Mouse (Mus musculus) midbrain, embryonic 10.5 days (tissue): Measurements from ENCODE around the gene Nek11. TPM values are rescaled to one million over a fixed set of nuclear protein-coding genes. Genes with fewer than 3 reads are reported as not detected.
A peak's percentile ranks its signal among the peaks of the same experiment; 100 is the strongest.

Experiments used
- DNase-seq: peaks from one replicate; pipeline ENCODE4 v3.0.0-alpha.2; 2017; ENCODE audit warnings: low spot score
- H3K27ac ChIP-seq: fragments of 300-500 bp; sonication (generic); replicated peaks from 2 replicates; pipeline ENCODE4 v1.5.1; 2016; ENCODE audit warnings: mild to moderate bottlenecking
- H3K27me3 ChIP-seq: fragments of 300-500 bp; sonication (generic); 2 replicates; pipeline ENCODE4 v1.6.1; 2016; ENCODE audit warnings: low read depth, mild to moderate bottlenecking; ENCODE audit not compliant: poor library complexity, severe bottlenecking
- H3K36me3 ChIP-seq: fragments of 300-500 bp; sonication (generic); 2 replicates; pipeline ENCODE4 v1.6.1; 2016; ENCODE audit warnings: mild to moderate bottlenecking, moderate library complexity
- H3K4me1 ChIP-seq: fragments of 300-500 bp; sonication (generic); 2 replicates; pipeline ENCODE4 v1.6.1; 2016
- H3K4me3 ChIP-seq: fragments of 300-500 bp; sonication (generic); 2 replicates; pipeline ENCODE4 v1.5.1; 2016; ENCODE audit warnings: mild to moderate bottlenecking, moderate library complexity
- H3K9me3 ChIP-seq: fragments of 300-500 bp; sonication (generic); replicated peaks from 2 replicates; pipeline ENCODE4 v1.6.1; 2016; ENCODE audit warnings: mild to moderate bottlenecking
- WGBS: fragments of 180-500 bp; shearing (Covaris S2); methylation state at CpG from one replicate; pipeline ENCODE4 v1.1.7; 2016; 5-methylcytosine and 5-hydroxymethylcytosine counted together
- polyA plus RNA-seq: library from polyadenylated mRNA; unstranded; fragments of >200 nt; fragmentation: Nextera tagmentation; extraction: Ambion mirVana; gene quantifications from 2 replicates; pipeline ENCODE4 v1.2.1, GENCODE M21; 2016

Gene Nek11
- polyA plus RNA-seq, 1 experiment from 2014 or later: 0.44 TPM

- DNase-seq: no peak
- Histone ChIP-seq H3K36me3 (no peaks in the 10 kb centered on the region), H3K4me1 (no peaks in the 10 kb centered on the region), H3K27me3 (no peaks in the 10 kb centered on the region), H3K9me3 (no peaks in the 10 kb centered on the region), H3K4me3 (no peak overlapping the region), H3K27ac (no peak overlapping the region)
- 83% methylated on average over 5 of the region's 5 CpGs for WGBS
Measured at GRCm38 (mm10) chr9:105363520-105364231, 31.6 kb downstream of the Nek11 start.

GRCm38 (mm10) chr9:105362181-105362580 lies 33.1 kb downstream of the Nek11 start:
- Histone ChIP-seq H3K27me3 (no peaks in the 10 kb centered on the region), H3K9me3 (no peaks in the 10 kb centered on the region), H3K27ac (no peak overlapping the region), H3K4me1 (no peaks in the 10 kb centered on the region), H3K4me3 (no peak overlapping the region), H3K36me3 (no peaks in the 10 kb centered on the region)
- no peak for DNase-seq
- 84% methylated on average over 2 of the region's 2 CpGs for WGBS

- H3K4me1 ChIP-seq: no peaks in the 10 kb centered on the region
- H3K9me3 ChIP-seq: no peaks in the 10 kb centered on the region
- WGBS: 86% methylated on average over 5 of the region's 5 CpGs
- H3K27me3 ChIP-seq: no peaks in the 10 kb centered on the region
- DNase-seq: no peak
- H3K4me3 ChIP-seq: no peak overlapping the region
- no peak overlapping the region for H3K27ac ChIP-seq
- no peaks in the 10 kb centered on the region for H3K36me3 ChIP-seq
Measured at GRCm38 (mm10) chr9:105349034-105349433, 46.3 kb downstream of the Nek11 start.

GRCm38 (mm10) chr9:105348242-105349031 lies 46.9 kb downstream of the Nek11 start:
- DNase-seq: no peak
- H3K4me1 ChIP-seq: no peaks in the 10 kb centered on the region
- no peaks in the 10 kb centered on the region for H3K27me3 ChIP-seq
- H3K9me3 ChIP-seq: no peaks in the 10 kb centered on the region
- 84% methylated on average over 10 of the region's 10 CpGs for WGBS
- no peak overlapping the region for H3K4me3 ChIP-seq
- H3K36me3 ChIP-seq: no peaks in the 10 kb centered on the region
- no peak overlapping the region for H3K27ac ChIP-seq

- no peak overlapping the region for H3K27ac ChIP-seq
- peak; percentile 29 for DNase-seq
- H3K4me3 ChIP-seq: no peak overlapping the region
- peaks cover 6% of the 10 kb centered on the region; the same call in 1 of the 2 replicates for H3K4me1 ChIP-seq
- H3K9me3 ChIP-seq: no peaks in the 10 kb centered on the region
- 69% methylated on average over 10 of the region's 10 CpGs for WGBS
- no peaks in the 10 kb centered on the region for H3K27me3 ChIP-seq
- H3K36me3 ChIP-seq: no peaks in the 10 kb centered on the region
Measured at GRCm38 (mm10) chr9:105342994-105343656, 52.2 kb downstream of the Nek11 start.

- WGBS: 87% methylated on average over 3 of the region's 3 CpGs
- no peak for DNase-seq
- no peak overlapping the region for H3K27ac ChIP-seq
Measured at GRCm38 (mm10) chr9:105342565-105342964, 52.8 kb downstream of the Nek11 start.

GRCm38 (mm10) chr9:105332436-105333016 lies 62.8 kb downstream of the Nek11 start:
- Histone ChIP-seq H3K9me3 (no peaks in the 10 kb centered on the region), H3K4me1 (no peaks in the 10 kb centered on the region), H3K36me3 (no peaks in the 10 kb centered on the region), H3K27me3 (no peaks in the 10 kb centered on the region), H3K27ac (no peak overlapping the region), H3K4me3 (no peak overlapping the region)
- no peak for DNase-seq
- WGBS: 87% methylated on average over 4 of the region's 4 CpGs

More at GRCm38 (mm10) chr9:105342565-105342964, 52.8 kb downstream of the Nek11 start:
- peaks cover 6% of the 10 kb centered on the region; the same call in 1 of the 2 replicates for H3K4me1 ChIP-seq
- H3K9me3 ChIP-seq: no peaks in the 10 kb centered on the region
- H3K27me3 ChIP-seq: no peaks in the 10 kb centered on the region
- no peaks in the 10 kb centered on the region for H3K36me3 ChIP-seq
- H3K4me3 ChIP-seq: no peak overlapping the region

- no peaks in the 10 kb centered on the region for H3K27me3 ChIP-seq
- H3K27ac ChIP-seq: no peak overlapping the region
- no peak overlapping the region for H3K4me3 ChIP-seq
- DNase-seq: no peak
- no peaks in the 10 kb centered on the region for H3K36me3 ChIP-seq
- 93% methylated on average over 10 of the region's 10 CpGs for WGBS
- no peaks in the 10 kb centered on the region for H3K9me3 ChIP-seq
- no peaks in the 10 kb centered on the region for H3K4me1 ChIP-seq
Measured at GRCm38 (mm10) chr9:105321856-105322255, 73.5 kb downstream of the Nek11 start.

- no peak for DNase-seq
- no peaks in the 10 kb centered on the region for H3K27me3 ChIP-seq
- no peak overlapping the region for H3K27ac ChIP-seq
- H3K4me3 ChIP-seq: no peak overlapping the region
- peaks cover 4% of the 10 kb centered on the region for H3K4me1 ChIP-seq
- H3K9me3 ChIP-seq: no peaks in the 10 kb centered on the region
- H3K36me3 ChIP-seq: no peaks in the 10 kb centered on the region
- WGBS: 84% methylated on average over 10 of the region's 10 CpGs
Measured at GRCm38 (mm10) chr9:105313250-105313649, 82.1 kb downstream of the Nek11 start.

GRCm38 (mm10) chr9:105312686-105313085 lies 82.6 kb downstream of the Nek11 start:
- Histone ChIP-seq H3K27me3 (no peaks in the 10 kb centered on the region), H3K4me1 (peaks cover 4% of the 10 kb centered on the region), H3K27ac (no peak overlapping the region), H3K36me3 (no peaks in the 10 kb centered on the region), H3K9me3 (no peaks in the 10 kb centered on the region), H3K4me3 (no peak overlapping the region)
- no peak for DNase-seq
- 90% methylated on average over 1 of the region's 1 CpGs for WGBS

- no peak overlapping the region for H3K27ac ChIP-seq
- no peak overlapping the region for H3K4me3 ChIP-seq
- no peaks in the 10 kb centered on the region for H3K9me3 ChIP-seq
- 45% methylated on average over 9 of the region's 9 CpGs for WGBS
- H3K36me3 ChIP-seq: no peaks in the 10 kb centered on the region
- no peaks in the 10 kb centered on the region for H3K27me3 ChIP-seq
- DNase-seq: peak; percentile 22
- no peaks in the 10 kb centered on the region; the same call in 1 of the 2 replicates for H3K4me1 ChIP-seq
Measured at GRCm38 (mm10) chr9:105309553-105310281, 85.6 kb downstream of the Nek11 start.

GRCm38 (mm10) chr9:105306042-105306441 lies 89.3 kb downstream of the Nek11 start:
- H3K4me1 ChIP-seq: no peaks in the 10 kb centered on the region; the same call in 1 of the 2 replicates
- no peaks in the 10 kb centered on the region for H3K36me3 ChIP-seq
- DNase-seq: no peak
- H3K9me3 ChIP-seq: no peaks in the 10 kb centered on the region
- H3K4me3 ChIP-seq: no peak overlapping the region
- peaks cover 10% of the 10 kb centered on the region; the same call in 1 of the 2 replicates for H3K27me3 ChIP-seq
- no peak overlapping the region for H3K27ac ChIP-seq
- 91% methylated on average over 2 of the region's 2 CpGs for WGBS
